Comparison of ENCODE assay signal across 6 mouse cellular contexts in the genomic region with DNA sequence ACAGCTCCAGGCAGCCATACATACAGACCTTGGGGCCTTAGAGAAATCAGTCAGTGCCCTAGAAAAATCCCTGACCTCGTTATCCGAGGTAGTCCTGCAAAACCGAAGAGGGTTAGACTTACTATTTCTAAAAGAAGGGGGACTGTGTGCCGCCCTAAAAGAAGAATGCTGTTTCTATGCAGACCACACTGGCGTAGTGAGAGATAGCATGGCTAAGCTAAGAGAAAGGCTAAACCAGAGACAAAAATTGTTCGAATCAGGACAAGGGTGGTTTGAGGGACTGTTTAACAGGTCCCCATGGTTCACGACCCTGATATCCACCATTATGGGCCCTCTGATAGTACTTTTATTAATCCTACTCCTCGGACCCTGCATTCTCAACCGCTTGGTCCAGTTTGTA.
DNase-seq lines count a peak whose midpoint lies in the region; TF ChIP-seq lines count a peak whose summit lies in the region.
"Not testable (repeated sequence)": the region's sequence is repeated elsewhere in the genome, so short reads cannot be mapped to it uniquely, and the experiment has no call there.

No protein-coding gene starts in this region.

- not testable (repeated sequence) for H3K4me3 ChIP-seq in gastrocnemius, adult 2 months

- TF ChIP-seq CTCF in gastrocnemius, adult 2 months (IDR thresholded peaks at IDR 0.05), result not testable (repeated sequence)

- not testable (repeated sequence) for H3K27ac ChIP-seq in gastrocnemius, adult 2 months

- DNase-seq in adrenal gland, postnatal 10 days, result peak; percentile 0
- peak; percentile 3 for DNase-seq in gastrocnemius, adult 2 months
- peak; percentile 1 for DNase-seq in gastrocnemius, postnatal 25 days
- DNase-seq in heart, postnatal 10 days, result peak; percentile 0 to 2
- DNase-seq in ovary, adult 18-20 months (ENCODE audit: low spot score), result peak; percentile 0
- peak; percentile 1 for DNase-seq in thymus, postnatal 14 days

- intact Hi-C loops in gastrocnemius, adult 2 months (cut with DNase I); heart, postnatal 10 days (cut with DNase I): not testable (repeated sequence)
